Mouse (Mus musculus): ENCODE data around the gene Gm5788. TPM values are rescaled to one million over a fixed set of nuclear protein-coding genes. Genes with fewer than 3 reads are reported as not detected.

Gm5788 gene
- not detected in 2 replicates for polyA plus RNA-seq (2012)

DNA sequence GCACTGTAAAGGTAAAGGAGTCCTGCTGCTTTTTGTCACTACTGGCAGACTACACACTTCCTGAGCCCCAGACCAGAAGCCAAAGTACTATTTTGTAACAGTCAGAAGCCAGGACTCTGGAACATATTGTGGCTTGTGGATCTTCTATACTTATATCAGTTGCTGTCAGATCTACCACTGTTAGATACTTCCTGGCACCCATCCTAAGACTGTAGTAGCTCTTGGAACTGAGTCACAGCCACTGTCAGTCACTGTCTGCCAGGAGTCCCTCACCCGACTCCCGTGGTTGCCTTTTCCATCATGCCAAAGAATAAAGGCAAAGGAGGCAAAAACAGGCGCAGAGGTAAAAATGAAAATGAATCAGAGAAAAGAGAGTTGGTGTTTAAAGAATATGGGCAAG, at the start of gene Gm5788:
Gene Gm5788 (plus strand): TSS at position 301 of the 400 bp plus-strand sequence.

DNA sequence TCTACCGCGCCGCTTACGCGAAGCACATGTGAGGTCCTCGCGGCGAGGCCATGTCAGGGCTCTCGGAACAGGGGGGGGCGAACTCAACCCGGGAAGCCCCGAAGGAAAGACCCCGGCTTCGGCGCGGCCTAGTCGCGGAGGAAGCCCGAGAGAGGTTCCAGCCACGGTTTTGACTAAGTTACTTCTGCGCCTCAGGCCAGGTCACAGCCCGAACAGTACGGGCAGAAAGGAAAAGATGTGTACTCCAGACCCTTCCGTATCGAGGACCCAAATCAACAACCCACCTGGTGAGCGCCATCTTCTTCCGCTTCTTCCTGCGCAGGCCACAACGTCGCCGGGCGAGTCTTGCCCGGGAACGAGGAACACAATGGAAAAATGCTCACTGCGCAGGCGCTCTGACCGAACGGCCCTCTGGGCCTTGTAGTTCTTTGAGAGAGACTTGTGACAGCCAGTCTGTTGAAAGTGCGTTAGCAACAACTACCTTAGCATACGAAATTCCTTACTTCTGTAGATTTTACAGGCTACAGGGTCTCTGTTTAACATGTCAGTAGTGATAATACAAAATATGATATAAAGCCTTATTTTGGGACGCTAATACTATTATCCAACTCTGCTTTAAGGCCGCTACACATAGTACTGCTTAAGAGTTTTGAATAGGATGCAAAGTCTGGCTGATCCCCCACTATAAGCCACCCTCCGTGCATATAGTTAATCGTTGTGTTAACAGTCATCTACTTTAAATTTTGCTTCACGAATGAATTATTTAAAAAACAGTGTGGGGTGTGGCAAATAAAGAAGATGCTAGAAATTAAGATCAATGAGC, 22.3 kb upstream of the Gm5788 start, which contains the start of gene Snw1:
Gene Snw1 (minus strand): TSS at position 311 of the 823 bp plus-strand sequence.

DNA sequence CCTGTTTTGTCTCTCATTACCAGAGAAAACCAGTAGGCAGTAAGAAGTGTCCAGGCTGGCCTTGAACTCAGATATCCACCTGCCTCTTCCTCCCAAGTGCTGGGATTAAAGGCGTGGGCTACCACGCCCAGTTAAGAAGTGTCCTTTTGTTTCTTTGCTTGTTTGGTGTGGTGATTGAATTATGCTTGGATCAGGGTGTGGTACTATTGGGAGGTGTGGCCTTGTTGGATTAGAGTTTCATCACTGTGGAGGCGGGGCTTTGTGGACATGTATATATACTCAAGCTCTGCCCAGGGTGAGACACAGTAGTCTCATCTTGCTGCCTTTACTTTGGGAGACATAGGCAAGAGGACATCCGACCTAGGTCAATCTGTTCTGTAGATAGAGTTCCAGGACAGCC, 19.5 kb downstream of the Gm5788 start, which contains the start of gene Gm8300:
Gene Gm8300 (plus strand): TSS at position 301 of the 400 bp plus-strand sequence.

Other genes with a start within 250 kb of the Gm5788 start
- 1.6 and 3.7 TPM in 2 replicates for gene Vipas39, start 228.5 kb upstream of the Gm5788 start, polyA plus RNA-seq (2012)
- gene Ahsa1, start 228.2 kb upstream of the Gm5788 start, polyA plus RNA-seq (2012), result 149 and 180 TPM in 2 replicates
- not detected in 2 replicates for gene Ism2, start 195.0 kb upstream of the Gm5788 start, polyA plus RNA-seq (2012)
- 55.5 and 69.3 TPM in 2 replicates for gene Sptlc2, start 106.4 kb upstream of the Gm5788 start, polyA plus RNA-seq (2012)
- gene Slirp, start 50.8 kb upstream of the Gm5788 start, polyA plus RNA-seq (2012), result 2.4 TPM in 2 replicates
- gene Alkbh1, start 50.7 kb upstream of the Gm5788 start, polyA plus RNA-seq (2012), result 33.0 and 33.2 TPM in 2 replicates
- 19.4 and 22.2 TPM in 2 replicates for gene Snw1, start 22.4 kb upstream of the Gm5788 start, polyA plus RNA-seq (2012)
- gene Gm8300, start 19.6 kb downstream of the Gm5788 start, polyA plus RNA-seq (2012), result not detected in 2 replicates
- gene Oog1, start 108.0 kb downstream of the Gm5788 start, polyA plus RNA-seq (2012), result not detected in 2 replicates
- gene Gm4027, start 124.1 kb downstream of the Gm5788 start, polyA plus RNA-seq (2012), result not detected in 2 replicates
- gene Gm16381, start 149.9 kb downstream of the Gm5788 start, polyA plus RNA-seq (2012), result not detected in 2 replicates